Mouse (Mus musculus): ENCODE data around the gene Bscl2.
A peak's percentile ranks its signal among the peaks of the same experiment; 100 is the strongest.
"Not testable (repeated sequence)": the region's sequence is repeated elsewhere in the genome, so short reads cannot be mapped to it uniquely, and the experiment has no call there.

Gene Bscl2

GRCm38 (mm10) chr19:8872266-8872840 lies 35.1 kb downstream of the Bscl2 start:
- no peak for DNase-seq

- DNase-seq = no peak
Observed at GRCm38 (mm10) chr19:8875031-8875430, 37.8 kb downstream of the Bscl2 start.

GRCm38 (mm10) chr19:8880311-8881033 lies 43.2 kb downstream of the Bscl2 start, which contains the start of gene Uqcc3:
TSS of gene Uqcc3 (minus strand) at chr19:8880923.
- peak; percentile 91 for DNase-seq

- DNase-seq = no peak
Observed at GRCm38 (mm10) chr19:8881034-8881392, 43.7 kb downstream of the Bscl2 start.

GRCm38 (mm10) chr19:8883616-8884015 lies 46.3 kb downstream of the Bscl2 start, which contains the start of the genes Lbhd1 and Gm49403:
TSS of gene Lbhd1 (plus strand) at chr19:8883732.
TSS of gene Gm49403 (plus strand) at chr19:8883930.
- no peak for DNase-seq

GRCm38 (mm10) chr19:8886916-8887584 lies 49.8 kb downstream of the Bscl2 start:
- DNase-seq = no peak

- no peak for DNase-seq
Observed at GRCm38 (mm10) chr19:8887585-8888463, 50.6 kb downstream of the Bscl2 start.

- DNase-seq = peak; percentile 96 to 97
Observed at GRCm38 (mm10) chr19:8888511-8889385, 51.5 kb downstream of the Bscl2 start, which contains the start of the genes 1810009A15Rik and Gm49416. TSS of gene 1810009A15Rik (plus strand) at chr19:8888853. TSS of gene Gm49416 (plus strand) at chr19:8888926.

- DNase-seq = peak; percentile 90
Observed at GRCm38 (mm10) chr19:8892829-8893766, 55.8 kb downstream of the Bscl2 start, which contains the start of gene Ints5. TSS of gene Ints5 (plus strand) at chr19:8893005.

- peak in 1 of 2 experiments; percentile 41 for DNase-seq
Observed at GRCm38 (mm10) chr19:8895397-8895960, 58.2 kb downstream of the Bscl2 start.

GRCm38 (mm10) chr19:8896231-8896630 lies 59.0 kb downstream of the Bscl2 start:
- DNase-seq = not testable (repeated sequence)

GRCm38 (mm10) chr19:8897211-8897864 lies 60.1 kb downstream of the Bscl2 start:
- peak; percentile 56 to 64 for DNase-seq

GRCm38 (mm10) chr19:8897865-8898495 lies 60.7 kb downstream of the Bscl2 start, which contains the start of gene Ganab:
TSS of gene Ganab (plus strand) at chr19:8898071.
- DNase-seq = peak; percentile 94 to 95
